Mouse (Mus musculus) Patski (cell line): Measurements from ENCODE around the gene Rack1. TPM values are rescaled to one million over a fixed set of nuclear protein-coding genes. Genes with fewer than 3 reads are reported as not detected.
A peak's percentile ranks its signal among the peaks of the same experiment; 100 is the strongest.
"Not testable (repeated sequence)": the region's sequence is repeated elsewhere in the genome, so short reads cannot be mapped to it uniquely, and the experiment has no call there.

Source experiments
- ATAC-seq: fragments of 100-300 bp; one replicate; pipeline ENCODE4 v1.8.0; 2021
- CTCF ChIA-PET: fragments of 350-600 bp; sonication (Branson Sonifier 250); formaldehyde crosslinking; loops from one replicate; lab custom pipeline; 2022; ENCODE audit warnings: inconsistent platforms; lab: Charles Lee
- POLR2A ChIA-PET: fragments of 350-600 bp; sonication (Branson Sonifier 250); formaldehyde crosslinking; loops from one replicate; lab custom pipeline; 2022; ENCODE audit warnings: antibody characterized with exemption, inconsistent platforms; lab: Charles Lee
- DNase-seq: peaks from one replicate; pipeline ENCODE4 v3.0.0-alpha.2; 2011; ENCODE audit warnings: low read depth, low spot score
- H3K27me3 ChIP-seq: fragments of 371-371 bp; one replicate; pipeline ENCODE4 v1.5.1; 2021
- CTCF ChIP-seq: fragments of 100-300 bp; IDR thresholded peaks from one replicate; pipeline ENCODE4 v1.5.1; 2021
- in situ Hi-C: fragments of 300-500 bp; cut with MboI; formaldehyde crosslinking; loops from 3 replicates; pipeline ENCODE4 v1.11.1; 2018; ENCODE audit warnings: low pct_unique_long_range_greater_than_20kb, mixed read lengths
- polyA plus RNA-seq: library from polyadenylated mRNA; unstranded; gene quantifications from one replicate; pipeline ENCODE4 v1.2.3, GENCODE M21; 2021

Rack1 gene
- polyA plus RNA-seq, 1 experiment from 2014 or later, result 1,050 TPM

DNA sequence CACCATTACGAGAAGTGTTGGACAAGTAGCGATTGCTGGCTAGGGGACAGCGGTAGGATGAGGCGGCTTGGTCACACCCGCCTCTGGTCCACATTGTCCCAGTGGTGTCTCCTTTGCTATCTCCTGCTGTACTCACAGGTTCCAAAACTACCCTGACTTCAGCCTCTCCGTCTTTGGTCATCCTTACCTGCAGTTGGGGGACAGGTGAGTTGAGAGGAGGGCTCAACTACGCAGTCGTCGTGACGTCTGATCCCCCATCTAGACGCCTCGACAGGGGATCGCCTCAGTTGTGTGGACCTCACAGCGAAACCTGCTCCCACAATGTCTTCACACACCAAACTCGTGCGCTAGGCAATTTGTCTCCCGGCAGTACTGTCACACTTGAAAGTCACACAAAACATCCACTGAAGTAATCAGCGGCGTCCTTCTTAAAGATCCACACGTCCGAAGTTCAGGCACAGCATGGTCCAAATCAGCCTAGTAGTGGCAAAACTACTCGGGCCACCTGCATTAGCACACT lies 24.2 kb downstream of the Rack1 start:
- POLR2A ChIA-PET, result interaction anchor here (0.9 kb wide), 1 partner anchor 22 kb away, joined by 3 read pairs; no protein-coding TSS in a partner anchor
- no peaks in the 10 kb centered on the region for H3K27me3 ChIP-seq
- in situ Hi-C loops, result loop anchor here (25.0 kb wide), 1 partner anchor 863 kb away; no protein-coding TSS in a partner anchor
- no peak for ATAC-seq
- no peak for TF ChIP-seq CTCF
- DNase-seq, result no peak
- CTCF ChIA-PET, result no interaction called here

DNA sequence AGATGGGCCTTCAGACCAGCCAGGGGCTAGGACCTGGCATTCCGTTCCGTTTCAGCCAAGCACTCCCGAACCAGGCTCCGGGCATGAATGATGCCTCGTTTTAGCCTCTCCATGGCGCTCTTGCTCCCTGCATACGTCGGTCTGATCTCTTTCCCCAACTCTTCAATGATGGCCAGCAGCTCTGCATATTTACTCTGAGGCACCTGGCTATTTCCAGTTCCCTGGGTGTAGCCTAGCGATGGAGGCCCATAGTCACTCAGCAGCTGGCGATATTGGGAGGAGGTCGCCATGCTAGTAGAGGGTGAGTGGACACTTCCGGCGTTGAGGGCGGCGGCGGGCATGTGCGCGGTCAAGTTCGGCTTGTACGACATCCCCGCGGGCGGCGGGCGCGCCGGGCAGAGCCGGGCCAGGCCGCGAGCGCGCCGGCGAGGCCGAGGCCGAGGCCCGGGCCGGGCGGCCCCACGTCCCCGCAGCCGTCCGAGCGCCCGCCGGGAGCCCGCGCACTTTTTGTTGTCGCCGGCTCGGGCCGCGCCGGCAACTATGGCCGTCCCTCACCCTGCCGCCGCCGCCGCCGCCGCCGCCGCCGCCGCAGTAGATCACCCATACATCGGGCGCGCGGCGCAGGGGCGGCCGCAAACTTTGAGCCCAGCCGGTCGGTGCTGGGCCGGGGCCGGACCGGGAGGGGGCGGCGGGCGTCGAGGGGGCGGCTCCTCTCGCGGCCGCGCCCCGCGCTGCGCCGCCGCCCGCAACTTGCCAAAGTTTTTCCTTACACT lies 26.0 kb downstream of the Rack1 start, which contains the start of the genes Trim7 and Gm12184:
Gene Trim7, plus strand, starts transcription at position 162 of the 773 bp plus-strand sequence.
Gene Gm12184, minus strand, starts transcription at position 677 of the 773 bp plus-strand sequence.
- POLR2A ChIA-PET, DNase-seq, H3K27me3 ChIP-seq: not testable (repeated sequence)
- CTCF ChIA-PET, result interaction anchor here (1.1 kb wide), 1 partner anchor 33 kb away, joined by 3 read pairs; no protein-coding TSS in a partner anchor
- in situ Hi-C loops, result loop anchor here (25.0 kb wide), 1 partner anchor 1561 kb away; the partner anchor contains the start of gene Hnrnph1
- peak; percentile 78 for ATAC-seq

DNA sequence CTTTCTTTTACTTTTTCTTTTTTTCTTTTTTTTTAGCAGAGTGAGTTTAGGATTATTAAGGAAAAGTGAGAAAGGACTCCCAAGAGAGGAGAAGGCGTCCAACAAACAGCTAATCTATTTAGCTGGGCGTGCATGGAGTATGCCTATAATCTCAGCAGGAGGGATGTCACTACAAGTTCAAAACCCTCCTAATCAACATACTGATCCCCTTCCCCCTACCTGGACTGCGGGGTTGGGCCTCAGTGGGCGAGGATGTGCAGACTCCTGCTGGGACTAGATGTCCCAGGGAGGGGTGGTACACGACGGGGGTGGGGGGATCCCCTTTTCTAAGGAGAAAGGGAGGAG lies 26.6 kb downstream of the Rack1 start:
- ChIA-PET CTCF (no interaction called here), POLR2A (no interaction called here)
- in situ Hi-C loops, result loop anchor here (25.0 kb wide), 1 partner anchor 1561 kb away; the partner anchor contains the start of gene Hnrnph1
- DNase-seq (no peak), ATAC-seq (peak; percentile 42)
- no peak for TF ChIP-seq CTCF
- no peaks in the 10 kb centered on the region for H3K27me3 ChIP-seq

DNA sequence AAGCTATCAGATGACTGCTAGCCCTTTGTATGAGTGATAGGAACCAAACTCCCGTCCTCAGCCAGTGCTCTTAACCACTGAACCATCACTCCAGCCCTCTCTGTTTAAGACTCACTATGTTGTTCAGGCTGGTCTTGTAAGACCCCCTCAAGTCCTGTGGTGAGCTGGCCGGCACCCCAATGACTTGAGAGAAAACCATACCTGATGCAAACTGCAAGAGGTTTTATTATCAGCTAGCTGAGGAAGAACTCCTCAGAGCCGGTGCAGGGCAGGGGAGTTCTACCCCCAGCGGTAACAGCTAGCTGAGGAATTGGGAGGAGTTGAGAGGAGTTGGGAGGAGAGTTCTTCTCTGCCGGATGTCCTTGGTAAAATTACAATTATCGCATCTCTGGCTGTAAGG lies 27.8 kb downstream of the Rack1 start:
- in situ Hi-C loops, result loop anchor here (25.0 kb wide), 1 partner anchor 1559 kb away; the partner anchor contains the start of gene Hnrnph1
- DNase-seq (no peak), ATAC-seq (no peak)
- POLR2A ChIA-PET, result no interaction called here
- no peak for TF ChIP-seq CTCF
- CTCF ChIA-PET, result no interaction called here
- no peaks in the 10 kb centered on the region for H3K27me3 ChIP-seq

DNA sequence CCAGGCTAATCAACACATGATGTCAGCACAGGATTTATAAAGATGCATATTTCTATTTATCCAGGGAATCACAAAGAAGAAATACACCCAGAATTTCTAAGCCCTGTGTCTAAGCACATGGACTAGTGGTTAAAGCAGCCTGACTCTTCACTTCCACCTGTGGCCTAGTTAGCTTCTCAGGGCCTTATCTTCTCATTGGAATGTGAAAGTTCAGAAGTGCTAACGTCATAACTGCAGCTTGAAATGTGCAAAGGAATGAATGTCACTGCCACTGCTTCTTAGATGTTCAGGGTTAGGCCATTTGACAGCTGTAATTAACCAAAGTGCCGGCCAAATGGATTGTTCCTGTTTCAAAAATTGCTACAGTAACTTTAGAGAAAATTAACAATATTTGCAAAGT lies 30.1 kb downstream of the Rack1 start:
- DNase-seq (no peak), ATAC-seq (no peak)
- CTCF ChIA-PET, result no interaction called here
- POLR2A ChIA-PET, result no interaction called here
- no peak for TF ChIP-seq CTCF
- H3K27me3 ChIP-seq, result no peaks in the 10 kb centered on the region
- in situ Hi-C loops, result loop anchor here (25.0 kb wide), 1 partner anchor 1557 kb away; the partner anchor contains the start of gene Hnrnph1

DNA sequence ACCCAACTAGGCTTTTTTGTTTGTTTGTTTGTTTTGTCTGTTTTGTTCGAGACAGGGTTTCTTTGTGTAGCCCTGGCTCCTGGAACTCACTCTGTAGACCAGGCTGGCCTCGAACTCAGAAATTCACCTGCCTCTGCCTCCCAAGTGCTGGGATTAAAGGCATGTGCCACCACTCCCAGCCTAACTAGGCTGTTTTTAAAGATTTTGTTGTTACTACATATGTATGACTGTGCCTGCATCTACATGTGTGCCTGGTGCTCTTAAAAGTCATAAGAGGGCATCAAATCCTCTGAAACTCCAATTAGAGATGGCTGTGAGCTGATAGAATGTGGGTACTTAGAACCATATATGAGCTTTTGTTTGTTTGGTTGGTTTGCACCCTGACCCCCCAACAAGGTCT lies 31.1 kb downstream of the Rack1 start:
- ChIA-PET POLR2A (no interaction called here), CTCF (interaction anchor here (1.0 kb wide), 1 partner anchor 11 kb away, joined by 4 read pairs; no protein-coding TSS in a partner anchor)
- DNase-seq (no peak), ATAC-seq (no peak)
- TF ChIP-seq CTCF, result no peak
- in situ Hi-C loops, result loop anchor here (25.0 kb wide), 1 partner anchor 1556 kb away; the partner anchor contains the start of gene Hnrnph1
- no peaks in the 10 kb centered on the region for H3K27me3 ChIP-seq

DNA sequence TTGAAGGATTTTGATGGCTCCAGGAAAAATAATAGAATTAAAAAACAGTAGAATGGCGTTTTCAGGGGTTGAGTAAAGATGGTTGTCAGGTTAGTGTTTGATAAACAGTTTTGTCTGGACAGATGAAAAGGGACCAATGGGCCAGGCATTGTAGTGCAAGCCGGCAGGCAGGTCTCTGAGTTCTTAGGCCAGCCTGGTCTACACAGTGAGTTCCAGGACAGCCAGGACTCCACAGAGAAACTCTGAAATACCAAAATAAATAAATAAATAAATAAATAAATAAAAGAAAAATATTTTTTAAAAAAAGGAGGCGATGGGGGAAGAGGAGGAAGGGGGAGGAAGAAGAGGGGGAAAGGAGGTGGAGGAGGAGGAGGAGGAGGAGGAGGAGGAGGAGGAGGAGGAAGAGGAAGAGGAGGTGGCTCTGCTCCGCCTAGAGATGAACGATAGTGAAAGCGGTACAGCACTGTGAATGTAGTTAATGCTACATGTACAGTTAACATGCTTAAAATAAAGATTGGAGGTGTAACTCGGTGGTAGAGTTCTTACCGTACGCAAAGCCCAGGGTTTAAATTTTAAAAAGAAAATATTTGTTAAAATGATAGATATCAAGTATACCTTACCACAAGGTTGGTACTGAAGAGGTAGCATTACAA lies 33.1 kb downstream of the Rack1 start:
- DNase-seq (no peak), ATAC-seq (no peak)
- in situ Hi-C loops, result loop anchor here (25.0 kb wide), 1 partner anchor 1554 kb away; the partner anchor contains the start of gene Hnrnph1
- ChIA-PET CTCF (interaction anchor here (1.1 kb wide), 1 partner anchor 32 kb away, joined by 3 read pairs; no protein-coding TSS in a partner anchor), POLR2A (no interaction called here)
- H3K27me3 ChIP-seq, result no peaks in the 10 kb centered on the region
- TF ChIP-seq CTCF, result no peak

DNA sequence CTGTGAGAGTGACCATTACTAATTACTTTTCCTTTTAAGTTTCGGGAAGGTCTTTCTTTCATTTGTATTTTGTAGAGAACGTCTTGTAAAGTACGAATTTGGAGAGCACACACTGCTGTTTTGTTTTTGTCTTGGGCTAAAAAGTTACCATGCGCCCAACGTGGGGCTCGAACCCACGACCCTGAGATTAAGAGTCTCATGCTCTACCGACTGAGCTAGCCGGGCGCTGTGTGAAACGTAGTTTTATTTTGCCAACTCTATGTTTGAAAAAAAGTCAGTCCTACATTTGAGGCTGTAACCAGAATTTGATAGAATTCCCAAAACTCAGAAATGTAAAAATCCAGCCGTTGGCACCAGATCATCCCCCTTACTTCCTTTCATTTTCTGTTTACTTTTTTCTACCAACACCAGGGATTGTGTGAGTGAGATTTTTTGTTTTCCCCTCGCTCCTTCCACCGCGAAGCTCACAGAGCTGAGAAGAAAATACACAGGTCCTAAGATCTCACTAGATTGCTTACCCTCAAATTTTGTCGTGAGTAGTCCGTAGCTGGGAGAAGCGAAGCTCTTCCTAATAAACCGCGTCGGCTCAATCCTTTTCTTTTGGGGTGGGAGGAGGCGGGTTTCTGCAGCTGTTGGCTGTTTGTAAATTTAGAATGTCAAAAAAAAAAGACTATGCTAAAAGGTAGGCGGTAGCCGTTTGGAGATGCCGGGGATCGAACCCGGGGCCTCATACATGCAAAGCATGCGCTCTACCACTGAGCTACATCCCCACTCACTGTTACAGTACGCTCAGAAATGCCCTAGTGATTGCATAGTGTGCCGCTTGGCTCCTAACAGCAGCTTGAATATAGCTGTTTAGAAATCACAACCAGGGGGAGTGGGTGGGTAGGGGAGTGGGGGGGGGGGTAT lies 33.9 kb downstream of the Rack1 start:
- POLR2A ChIA-PET, result no interaction called here
- DNase-seq (no peak), ATAC-seq (peak; percentile 48)
- no peak for TF ChIP-seq CTCF
- in situ Hi-C loops, result loop anchor here (25.0 kb wide), 1 partner anchor 1553 kb away; the partner anchor contains the start of gene Hnrnph1
- no peaks in the 10 kb centered on the region for H3K27me3 ChIP-seq
- CTCF ChIA-PET, result interaction anchor here (1.1 kb wide), 1 partner anchor 33 kb away, joined by 3 read pairs; no protein-coding TSS in a partner anchor

DNA sequence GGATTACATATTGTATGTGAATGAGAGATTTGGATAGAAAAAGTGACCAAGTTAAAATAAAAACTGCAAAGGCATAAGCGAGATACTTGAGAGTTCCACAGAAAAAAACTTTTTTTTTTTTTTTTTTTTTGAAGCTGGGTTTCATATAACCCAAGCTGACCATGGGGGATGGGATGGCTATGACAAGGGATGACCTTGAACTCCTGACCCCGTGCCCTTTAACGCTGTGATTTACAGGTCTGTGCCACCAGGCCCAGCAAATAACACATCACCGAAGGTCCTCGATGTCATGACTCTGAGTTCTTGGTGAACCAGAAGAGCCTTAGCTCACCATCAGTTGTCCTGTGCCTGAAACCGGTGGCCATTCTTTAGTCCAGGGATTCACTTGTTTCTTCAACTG lies 35.8 kb downstream of the Rack1 start:
- no peak for TF ChIP-seq CTCF
- in situ Hi-C loops, result loop anchor here (25.0 kb wide), 1 partner anchor 1551 kb away; the partner anchor contains the start of gene Hnrnph1
- H3K27me3 ChIP-seq, result no peaks in the 10 kb centered on the region
- ChIA-PET POLR2A (no interaction called here), CTCF (interaction anchor here (3.2 kb wide), 1 partner anchor 19 kb away, joined by 14 read pairs; no protein-coding TSS in a partner anchor)
- ATAC-seq (no peak), DNase-seq (no peak)
